Mouse (Mus musculus) hindbrain, embryonic 11.5 days (tissue): ENCODE results near the gene Matk. TPM values are rescaled to one million over a fixed set of nuclear protein-coding genes. Genes with fewer than 3 reads are reported as not detected.

Experiments used
- ATAC-seq: fragments of 200-750 bp; cut with Nextera tagmentation; 2 replicates; pipeline ENCODE4 v1.8.0; 2017; ENCODE audit warnings: mild to moderate bottlenecking, moderate TSS enrichment, moderate library complexity; ENCODE audit not compliant: low FRiP score
- DNase-seq: peaks from one replicate; pipeline ENCODE4 v3.0.0-alpha.2; 2015; ENCODE audit warnings: low spot score
- H3K27ac ChIP-seq: fragments of 300-500 bp; sonication (generic); 2 replicates; pipeline ENCODE4 v1.5.1; 2014; ENCODE audit warnings: mild to moderate bottlenecking, low read depth, low read length
- H3K27me3 ChIP-seq: fragments of 300-500 bp; sonication (generic); 2 replicates; pipeline ENCODE4 v1.6.1; 2014; ENCODE audit warnings: mild to moderate bottlenecking, low read length, moderate library complexity, mixed read lengths; ENCODE audit not compliant: control insufficient read depth, insufficient read depth
- H3K36me3 ChIP-seq: fragments of 300-500 bp; sonication (generic); 2 replicates; pipeline ENCODE4 v1.6.1; 2014; ENCODE audit warnings: mild to moderate bottlenecking, low read length, moderate library complexity, mixed read lengths; ENCODE audit not compliant: control insufficient read depth, insufficient read depth
- H3K4me1 ChIP-seq: fragments of 300-500 bp; sonication (generic); replicated peaks from 2 replicates; pipeline ENCODE4 v1.6.1; 2014; ENCODE audit warnings: low read length, mixed read lengths; ENCODE audit not compliant: control insufficient read depth, insufficient read depth
- H3K4me2 ChIP-seq: fragments of 300-500 bp; sonication (generic); replicated peaks from 2 replicates; pipeline ENCODE4 v1.6.1; 2014; ENCODE audit warnings: mild to moderate bottlenecking, low read depth, low read length
- H3K4me3 ChIP-seq: fragments of 300-500 bp; sonication (generic); 2 replicates; pipeline ENCODE4 v1.5.1; 2014; ENCODE audit warnings: low read depth, low read length
- H3K9ac ChIP-seq: fragments of 300-500 bp; sonication (generic); 2 replicates; pipeline ENCODE4 v1.6.1; 2014; ENCODE audit warnings: low read depth, low read length
- H3K9me3 ChIP-seq: fragments of 300-500 bp; sonication (generic); 2 replicates; pipeline ENCODE4 v1.6.1; 2016; ENCODE audit warnings: low read length; ENCODE audit not compliant: control insufficient read depth
- WGBS: fragments of 180-500 bp; shearing (Covaris S2); extraction: QIAGEN DNeasy Blood & Tissue Kit; methylation state at CpG from one replicate; pipeline ENCODE4 v1.1.7; 2014; 5-methylcytosine and 5-hydroxymethylcytosine counted together
- polyA plus RNA-seq: library from polyadenylated mRNA; unstranded; fragments of >200 nt; fragmentation: Nextera tagmentation; extraction: Ambion mirVana; gene quantifications from 2 replicates; pipeline ENCODE4 v1.2.1, GENCODE M21; 2014

The Matk gene
- polyA plus RNA-seq, 1 experiment from 2014 or later, result 3.1 TPM

DNA sequence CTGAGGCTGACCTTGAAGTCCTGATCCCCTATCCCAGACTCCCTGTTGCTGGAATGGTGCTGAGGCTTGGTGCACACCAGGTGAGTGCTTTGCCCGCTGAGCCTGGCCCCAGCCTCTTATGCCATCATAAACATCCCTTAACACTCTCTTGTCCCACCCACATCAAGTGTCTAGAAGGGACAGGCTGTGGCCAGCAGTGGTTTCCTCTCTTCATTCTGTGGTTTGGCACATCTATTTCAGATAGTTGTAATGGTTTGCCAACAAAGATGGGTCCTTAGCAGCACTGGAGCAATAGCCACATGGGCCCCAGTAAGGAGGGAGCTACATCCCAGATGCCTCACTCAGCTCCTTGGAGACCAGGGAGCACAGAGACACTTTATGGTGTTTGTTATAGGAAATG is 2.2 kb downstream of the Matk start:
- no peak overlapping the region for H3K4me2 ChIP-seq
- no peak for DNase-seq
- no peak for ATAC-seq
- no peak overlapping the region for H3K4me3 ChIP-seq
- no peaks in the 10 kb centered on the region for H3K36me3 ChIP-seq
- H3K27ac ChIP-seq, result no peak overlapping the region
- H3K27me3 ChIP-seq, result peaks cover 64% of the 10 kb centered on the region
- no peak overlapping the region for H3K9ac ChIP-seq
- H3K4me1 ChIP-seq, result peaks cover 5% of the 10 kb centered on the region; the same call in 1 of the 2 replicates
- H3K9me3 ChIP-seq, result no peaks in the 10 kb centered on the region
- 62% methylated on average over 1 of the region's 1 CpGs for WGBS

DNA sequence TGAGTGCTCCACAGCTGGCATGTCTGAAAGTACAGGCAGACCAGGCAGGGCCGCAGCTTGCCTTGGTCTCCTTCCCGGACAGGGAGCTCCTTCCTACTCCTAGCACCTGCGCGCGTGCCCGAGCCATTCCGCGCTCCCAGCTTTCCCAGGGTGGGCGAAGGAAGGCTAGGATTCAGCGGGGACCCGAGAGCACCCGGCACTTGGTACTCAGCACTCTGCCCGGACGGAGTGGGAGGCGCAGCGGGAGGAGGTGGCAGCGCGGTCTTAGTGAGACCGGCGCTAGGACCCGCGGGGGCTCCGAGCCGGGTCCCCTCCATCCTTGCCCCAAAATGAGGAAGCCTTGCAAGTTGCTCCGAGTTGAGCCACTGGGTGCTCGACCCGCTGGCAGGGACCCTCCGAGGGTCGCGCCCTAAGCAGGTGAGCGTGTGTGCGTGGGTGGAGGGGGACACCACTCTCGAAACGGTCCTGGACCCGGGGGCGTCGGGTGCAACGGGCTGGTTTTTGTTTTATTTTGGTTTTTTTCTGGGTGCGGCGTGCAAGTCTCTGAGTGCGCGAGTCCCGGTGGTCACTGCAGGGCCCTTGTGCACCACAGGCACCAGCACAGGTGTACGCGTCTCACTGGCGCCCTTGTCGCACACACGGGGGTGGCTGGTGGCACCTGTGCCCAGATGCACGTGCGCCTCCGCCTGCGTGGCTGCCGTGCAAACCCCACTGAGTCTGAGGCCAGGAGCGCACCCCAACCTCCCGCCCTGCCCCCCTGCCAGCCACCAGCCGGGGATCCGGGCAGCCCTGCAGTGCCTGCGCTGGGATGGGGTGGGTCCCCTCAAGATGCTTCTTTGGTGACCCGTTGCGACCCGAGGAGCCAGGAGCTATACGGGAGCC is 4.7 kb downstream of the Matk start:
- Histone ChIP-seq H3K27ac (no peak overlapping the region), H3K9me3 (no peaks in the 10 kb centered on the region), H3K4me3 (peak overlapping the region; percentile 37), H3K36me3 (no peaks in the 10 kb centered on the region), H3K4me2 (peak overlapping the region; percentile 58), H3K9ac (peak overlapping the region; percentile 4), H3K4me1 (peaks cover under 1% of the 10 kb centered on the region; the same call in 1 of the 2 replicates), H3K27me3 (peaks cover 51% of the 10 kb centered on the region)
- ATAC-seq (no peak), DNase-seq (peak; percentile 63)
- WGBS, result 2% methylated on average over 61 of the region's 62 CpGs

DNA sequence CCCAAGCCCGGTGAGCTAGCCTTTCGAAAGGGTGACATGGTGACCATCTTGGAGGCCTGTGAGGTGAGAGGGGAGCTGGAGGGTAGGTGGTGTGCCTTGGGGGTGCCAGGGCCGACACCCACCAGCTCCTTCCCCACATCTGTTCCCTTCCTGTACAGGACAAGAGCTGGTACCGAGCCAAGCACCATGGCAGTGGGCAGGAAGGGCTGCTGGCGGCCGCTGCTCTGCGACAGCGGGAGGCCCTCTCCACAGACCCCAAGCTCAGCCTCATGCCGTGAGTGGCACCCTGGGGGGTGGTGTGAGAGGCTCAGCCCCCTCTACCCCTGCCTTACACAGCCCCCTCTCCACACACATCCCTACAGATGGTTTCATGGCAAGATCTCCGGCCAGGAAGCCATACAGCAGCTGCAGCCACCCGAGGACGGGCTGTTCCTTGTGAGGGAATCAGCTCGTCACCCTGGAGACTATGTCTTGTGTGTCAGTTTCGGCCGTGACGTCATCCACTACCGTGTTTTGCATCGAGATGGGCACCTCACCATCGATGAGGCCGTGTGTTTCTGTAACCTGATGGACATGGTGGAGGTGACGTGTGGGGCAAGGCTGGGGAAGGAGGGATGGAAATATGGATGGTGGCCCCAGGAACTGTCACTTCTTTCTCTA is 6.6 kb downstream of the Matk start:
- H3K9ac ChIP-seq, result no peak overlapping the region

DNA sequence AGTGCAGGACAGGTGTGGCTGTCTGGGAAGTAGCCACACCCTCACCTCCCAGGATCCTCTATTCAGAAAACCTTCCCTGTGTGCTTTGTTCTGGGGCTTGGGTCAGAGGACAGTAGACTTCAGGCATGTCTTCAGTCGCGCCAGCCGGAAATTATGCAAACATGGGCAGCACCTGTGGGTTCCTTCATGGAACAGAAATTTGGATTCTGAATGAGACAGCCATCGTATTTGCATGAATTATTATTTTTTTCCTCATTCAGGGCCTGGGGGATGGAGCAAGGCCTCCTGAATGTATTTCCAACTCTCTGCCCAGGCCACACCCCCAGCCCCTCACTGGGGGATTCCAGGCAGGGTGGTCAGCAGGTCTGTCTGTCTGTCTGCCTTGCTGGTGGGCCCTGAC is 8.3 kb downstream of the Matk start:
- ATAC-seq (no peak), DNase-seq (no peak)
- H3K9me3 ChIP-seq, result no peaks in the 10 kb centered on the region
- peaks cover 31% of the 10 kb centered on the region for H3K27me3 ChIP-seq
- no peak overlapping the region for H3K27ac ChIP-seq
- H3K4me1 ChIP-seq, result no peaks in the 10 kb centered on the region; the same call in none of the 2 replicates
- H3K4me3 ChIP-seq, result no peak overlapping the region
- no peak overlapping the region for H3K4me2 ChIP-seq
- 96% methylated on average over 4 of the region's 4 CpGs for WGBS
- H3K36me3 ChIP-seq, result 0 out of 2 replicates have a peak, but pooled peaks cover 4% of the 10 kb centered on the region
- no peak overlapping the region for H3K9ac ChIP-seq

More for the DNA sequence above, 6.6 kb downstream of the Matk start:
- H3K27ac ChIP-seq, result no peak overlapping the region
- no peaks in the 10 kb centered on the region for H3K36me3 ChIP-seq
- H3K4me1 ChIP-seq, result no peaks in the 10 kb centered on the region; the same call in 1 of the 2 replicates
- 36% methylated on average over 21 of the region's 21 CpGs for WGBS
- peaks cover 35% of the 10 kb centered on the region for H3K27me3 ChIP-seq
- no peak for DNase-seq
- H3K9me3 ChIP-seq, result no peaks in the 10 kb centered on the region
- ATAC-seq, result peak; percentile 16; the same call in 1 of the 2 replicates
- no peak overlapping the region for H3K4me3 ChIP-seq
- no peak overlapping the region for H3K4me2 ChIP-seq

DNA sequence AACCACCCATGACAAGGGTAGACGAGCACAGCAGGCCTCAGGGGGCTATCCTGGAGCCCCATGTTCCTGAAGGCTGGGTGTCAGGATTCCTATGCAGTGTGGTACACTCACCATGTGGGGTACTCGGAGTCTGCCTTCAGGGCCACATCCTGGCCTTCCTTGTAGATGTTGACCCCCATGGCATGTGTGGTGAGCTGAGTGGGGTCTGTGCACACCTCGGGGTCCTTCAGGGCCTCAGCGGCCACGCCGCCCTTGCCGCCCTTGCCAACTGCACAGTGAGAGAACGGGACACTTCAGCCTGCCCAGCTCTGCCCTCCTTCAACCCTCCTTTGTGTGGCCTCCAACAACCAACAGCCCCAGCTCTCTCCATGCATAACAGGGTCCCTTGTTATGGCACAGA is 12.8 kb downstream of the Matk start:
- peaks cover 7% of the 10 kb centered on the region for H3K4me1 ChIP-seq
- WGBS, result 96% methylated on average over 8 of the region's 8 CpGs
- no peak overlapping the region for H3K27ac ChIP-seq
- no peaks in the 10 kb centered on the region for H3K27me3 ChIP-seq
- peak overlapping the region; percentile 57 for H3K4me2 ChIP-seq
- DNase-seq (no peak), ATAC-seq (no peak)
- H3K9ac ChIP-seq, result peak overlapping the region; percentile 24; the same call in 1 of the 2 replicates
- no peak overlapping the region for H3K4me3 ChIP-seq
- no peaks in the 10 kb centered on the region for H3K9me3 ChIP-seq
- H3K36me3 ChIP-seq, result 0 out of 2 replicates have a peak, but pooled peaks cover 4% of the 10 kb centered on the region

DNA sequence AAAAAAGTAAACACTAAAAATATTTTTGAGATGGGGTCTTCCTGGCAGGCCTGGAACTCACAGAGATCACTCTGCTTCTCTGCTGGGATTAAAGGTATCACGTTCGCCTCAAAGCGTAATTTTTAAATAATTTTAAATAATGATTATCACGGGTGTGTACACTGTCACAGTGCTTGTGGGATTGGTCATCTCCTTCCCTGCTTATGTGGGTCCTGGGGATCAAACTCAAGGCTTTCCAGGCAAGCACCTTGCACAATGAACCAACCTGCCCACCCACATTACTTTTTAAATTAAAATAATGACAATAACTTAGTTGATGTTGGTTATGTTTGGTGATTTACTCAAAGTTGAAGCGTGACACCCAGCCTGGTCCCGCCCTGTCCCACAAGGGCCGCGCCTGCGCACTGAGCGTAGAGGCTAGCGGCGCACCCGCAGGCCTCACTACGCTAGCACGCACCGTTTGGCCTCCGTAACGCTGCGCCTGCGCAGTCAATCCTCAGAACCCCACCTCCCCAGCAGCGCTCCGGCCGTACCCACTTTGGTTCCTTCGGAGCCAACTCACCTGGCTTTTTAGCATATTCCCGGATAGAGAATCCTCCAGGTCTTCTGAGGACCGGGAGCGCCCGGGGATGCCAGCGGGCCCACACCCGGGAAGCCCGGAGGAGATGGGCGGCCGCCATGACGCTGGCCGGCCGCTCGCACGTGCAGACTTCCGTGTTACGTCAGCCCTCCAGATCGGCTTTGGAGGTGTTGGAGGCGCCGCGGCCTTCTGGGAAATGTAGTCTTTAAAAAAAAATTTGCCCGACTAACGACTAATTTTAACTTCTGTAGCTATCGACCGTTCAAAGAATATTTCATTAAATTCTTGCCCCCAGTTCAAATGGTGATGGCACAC is 13.7 kb downstream of the Matk start, which contains the start of the genes Mrpl54 and Apba3:
Gene Mrpl54 (minus strand): TSS at position 724 of the 895 bp plus-strand sequence.
Gene Apba3 (plus strand): TSS at position 750 of the 895 bp plus-strand sequence.
- no peaks in the 10 kb centered on the region for H3K9me3 ChIP-seq
- no peaks in the 10 kb centered on the region for H3K27me3 ChIP-seq
- under 1% methylated on average over 48 of the region's 48 CpGs for WGBS
- H3K27ac ChIP-seq, result peak within 1 kb of the TSS; percentile 59; the same call in 1 of the 2 replicates
- peak within 1 kb of the TSS; percentile 57 for H3K4me2 ChIP-seq
- peak within 1 kb of the TSS; percentile 77 for H3K9ac ChIP-seq
- H3K4me3 ChIP-seq, result peak within 1 kb of the TSS; percentile 67
- DNase-seq, result peak; percentile 99
- H3K36me3 ChIP-seq, result peaks cover 4% of the 10 kb centered on the region; the same call in 1 of the 2 replicates
- H3K4me1 ChIP-seq, result peaks cover 7% of the 10 kb centered on the region
- ATAC-seq, result peak; percentile 91

DNA sequence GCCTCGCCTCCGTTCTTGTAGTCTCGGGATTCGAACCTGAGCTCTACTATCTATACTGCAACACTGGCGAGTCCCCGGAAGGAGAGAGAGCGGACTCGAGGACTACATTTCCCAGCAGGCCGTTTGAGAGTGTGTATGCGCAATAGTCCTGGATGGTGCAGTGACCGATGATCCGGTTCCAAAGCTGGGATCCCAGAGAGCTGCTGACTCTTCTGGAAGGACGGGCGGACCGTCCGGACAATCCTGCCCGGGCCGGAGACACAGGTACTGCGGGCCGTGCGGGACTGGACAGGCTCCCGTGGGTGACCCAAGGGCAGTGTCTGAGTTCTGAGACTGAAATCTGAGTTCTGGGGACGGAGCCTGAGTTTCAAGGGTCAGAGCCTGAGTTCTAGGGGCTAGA is 15.3 kb downstream of the Matk start:
- WGBS, result 6% methylated on average over 23 of the region's 23 CpGs
- H3K36me3 ChIP-seq, result peaks cover 6% of the 10 kb centered on the region; the same call in 1 of the 2 replicates
- H3K4me3 ChIP-seq, result peak overlapping the region; percentile 67
- H3K9me3 ChIP-seq, result no peaks in the 10 kb centered on the region
- peak overlapping the region; percentile 87 for H3K9ac ChIP-seq
- no peaks in the 10 kb centered on the region for H3K27me3 ChIP-seq
- peak overlapping the region; percentile 81 for H3K4me2 ChIP-seq
- DNase-seq, result peak; percentile 89
- H3K4me1 ChIP-seq, result peaks cover 7% of the 10 kb centered on the region
- no peak overlapping the region for H3K27ac ChIP-seq
- peak; percentile 28; the same call in 1 of the 2 replicates for ATAC-seq
